Mouse (Mus musculus) midbrain, embryonic 13.5 days (tissue): ENCODE measurements around the gene Krba1. TPM values are rescaled to one million over a fixed set of nuclear protein-coding genes. Genes with fewer than 3 reads are reported as not detected.

Experiments used
- ATAC-seq: fragments of 200-750 bp; cut with Nextera tagmentation; 2 replicates; pipeline ENCODE4 v1.8.0; 2017; ENCODE audit warnings: mild to moderate bottlenecking, moderate TSS enrichment, moderate library complexity
- H3K27ac ChIP-seq: fragments of 300-500 bp; sonication (generic); 2 replicates; pipeline ENCODE4 v1.5.1; 2015; ENCODE audit warnings: inconsistent platforms, mild to moderate bottlenecking, moderate library complexity
- H3K27me3 ChIP-seq: fragments of 300-500 bp; sonication (generic); 2 replicates; pipeline ENCODE4 v1.6.1; 2015; ENCODE audit warnings: mild to moderate bottlenecking, inconsistent platforms
- H3K36me3 ChIP-seq: fragments of 300-500 bp; sonication (generic); 2 replicates; pipeline ENCODE4 v1.6.1; 2015; ENCODE audit warnings: mild to moderate bottlenecking, inconsistent platforms
- H3K4me1 ChIP-seq: fragments of 300-500 bp; sonication (generic); replicated peaks from 2 replicates; pipeline ENCODE4 v1.6.1; 2015; ENCODE audit warnings: inconsistent platforms
- H3K4me2 ChIP-seq: fragments of 300-500 bp; sonication (generic); replicated peaks from 2 replicates; pipeline ENCODE4 v1.6.1; 2015; ENCODE audit warnings: moderate library complexity, mild to moderate bottlenecking, inconsistent platforms
- H3K4me3 ChIP-seq: fragments of 300-500 bp; sonication (generic); replicated peaks from 2 replicates; pipeline ENCODE4 v1.5.1; 2015; ENCODE audit warnings: mild to moderate bottlenecking, inconsistent platforms
- H3K9ac ChIP-seq: fragments of 300-500 bp; sonication (generic); replicated peaks from 2 replicates; pipeline ENCODE4 v1.6.1; 2015; ENCODE audit warnings: mild to moderate bottlenecking, inconsistent platforms
- H3K9me3 ChIP-seq: fragments of 300-500 bp; sonication (generic); 2 replicates; pipeline ENCODE4 v1.6.1; 2016; ENCODE audit warnings: mild to moderate bottlenecking, inconsistent platforms
- WGBS: fragments of 180-500 bp; shearing (Covaris S2); methylation state at CpG from one replicate; pipeline ENCODE4 v1.1.7; 2015; 5-methylcytosine and 5-hydroxymethylcytosine counted together
- polyA plus RNA-seq: library from polyadenylated mRNA; unstranded; fragments of >200 nt; fragmentation: Nextera tagmentation; extraction: Ambion mirVana; gene quantifications from 2 replicates; pipeline ENCODE4 v1.2.1, GENCODE M21; 2015

Gene Krba1
- polyA plus RNA-seq, 1 experiment from 2014 or later: 29.0 TPM

GRCm38 (mm10) chr6:48411193-48412092, 16.1 kb downstream of the Krba1 start:
- H3K4me2 ChIP-seq: no peak overlapping the region
- H3K9ac ChIP-seq: no peak overlapping the region
- ATAC-seq: no peak
- H3K27me3 ChIP-seq: no peaks in the 10 kb centered on the region
- no peak overlapping the region for H3K27ac ChIP-seq
- 95% methylated on average over 6 of the region's 6 CpGs for WGBS
- peaks cover 99% of the 10 kb centered on the region for H3K36me3 ChIP-seq
- H3K4me3 ChIP-seq: no peak overlapping the region
- no peaks in the 10 kb centered on the region for H3K4me1 ChIP-seq
- H3K9me3 ChIP-seq: no peaks in the 10 kb centered on the region

- Histone ChIP-seq H3K4me3 (no peak overlapping the region), H3K4me2 (no peak overlapping the region), H3K27ac (no peak overlapping the region), H3K27me3 (no peaks in the 10 kb centered on the region), H3K9me3 (no peaks in the 10 kb centered on the region), H3K36me3 (peaks cover 99% of the 10 kb centered on the region), H3K4me1 (no peaks in the 10 kb centered on the region), H3K9ac (no peak overlapping the region)
- WGBS: 93% methylated on average over 4 of the region's 4 CpGs
- no peak for ATAC-seq
Measured at GRCm38 (mm10) chr6:48412147-48412546, 16.8 kb downstream of the Krba1 start.

- 93% methylated on average over 3 of the region's 3 CpGs for WGBS
- ATAC-seq: no peak
- no peak overlapping the region for H3K9ac ChIP-seq
Measured at GRCm38 (mm10) chr6:48412662-48413061, 17.3 kb downstream of the Krba1 start.

GRCm38 (mm10) chr6:48413081-48413480, 17.7 kb downstream of the Krba1 start:
- H3K4me2 ChIP-seq: no peak overlapping the region
- no peak overlapping the region for H3K9ac ChIP-seq
- H3K27ac ChIP-seq: no peak overlapping the region
- no peaks in the 10 kb centered on the region for H3K27me3 ChIP-seq
- 92% methylated on average over 10 of the region's 10 CpGs for WGBS
- no peak overlapping the region for H3K4me3 ChIP-seq
- no peak for ATAC-seq
- no peaks in the 10 kb centered on the region for H3K4me1 ChIP-seq
- H3K9me3 ChIP-seq: no peaks in the 10 kb centered on the region
- peaks cover 97% of the 10 kb centered on the region for H3K36me3 ChIP-seq

More at GRCm38 (mm10) chr6:48412662-48413061, 17.3 kb downstream of the Krba1 start:
- Histone ChIP-seq H3K36me3 (peaks cover 99% of the 10 kb centered on the region), H3K9me3 (no peaks in the 10 kb centered on the region), H3K27me3 (no peaks in the 10 kb centered on the region), H3K27ac (no peak overlapping the region), H3K4me3 (no peak overlapping the region), H3K4me1 (no peaks in the 10 kb centered on the region), H3K4me2 (no peak overlapping the region)

- ATAC-seq: no peak
- H3K36me3 ChIP-seq: peaks cover 90% of the 10 kb centered on the region
- H3K9ac ChIP-seq: no peak overlapping the region
- H3K27me3 ChIP-seq: no peaks in the 10 kb centered on the region
- H3K27ac ChIP-seq: no peak overlapping the region
- H3K4me2 ChIP-seq: no peak overlapping the region
- no peaks in the 10 kb centered on the region for H3K9me3 ChIP-seq
- no peaks in the 10 kb centered on the region for H3K4me1 ChIP-seq
- 87% methylated on average over 1 of the region's 1 CpGs for WGBS
- no peak overlapping the region for H3K4me3 ChIP-seq
Measured at GRCm38 (mm10) chr6:48414886-48415285, 19.5 kb downstream of the Krba1 start.

- Histone ChIP-seq H3K9ac (no peak overlapping the region), H3K4me3 (no peak overlapping the region), H3K36me3 (peaks cover 82% of the 10 kb centered on the region), H3K4me2 (no peak overlapping the region), H3K9me3 (no peaks in the 10 kb centered on the region), H3K4me1 (peaks cover 5% of the 10 kb centered on the region), H3K27ac (no peak overlapping the region), H3K27me3 (no peaks in the 10 kb centered on the region)
- WGBS: 94% methylated on average over 7 of the region's 7 CpGs
- no peak for ATAC-seq
Measured at GRCm38 (mm10) chr6:48415636-48416035, 20.2 kb downstream of the Krba1 start.

GRCm38 (mm10) chr6:48416486-48416885, 21.1 kb downstream of the Krba1 start:
- Histone ChIP-seq H3K4me1 (peaks cover 11% of the 10 kb centered on the region), H3K4me3 (no peak overlapping the region), H3K27ac (no peak overlapping the region), H3K9me3 (no peaks in the 10 kb centered on the region), H3K9ac (no peak overlapping the region), H3K36me3 (peaks cover 74% of the 10 kb centered on the region), H3K27me3 (no peaks in the 10 kb centered on the region), H3K4me2 (no peak overlapping the region)
- WGBS: 91% methylated on average over 2 of the region's 2 CpGs
- ATAC-seq: no peak

- Histone ChIP-seq H3K4me3 (no peak overlapping the region), H3K27ac (0 out of 2 replicates have a peak overlapping the region, but pooled peaks have one; percentile 9), H3K9me3 (no peaks in the 10 kb centered on the region), H3K4me2 (no peak overlapping the region), H3K4me1 (peaks cover 11% of the 10 kb centered on the region), H3K9ac (no peak overlapping the region), H3K27me3 (no peaks in the 10 kb centered on the region), H3K36me3 (peaks cover 33% of the 10 kb centered on the region)
- 15% methylated on average over 2 of the region's 2 CpGs for WGBS
- peak; percentile 47; the same call in 1 of the 2 replicates for ATAC-seq
Measured at GRCm38 (mm10) chr6:48420647-48421046, 25.3 kb downstream of the Krba1 start.

- H3K36me3 ChIP-seq: peaks cover 8% of the 10 kb centered on the region
- H3K4me1 ChIP-seq: peaks cover 11% of the 10 kb centered on the region
- ATAC-seq: no peak
- H3K27me3 ChIP-seq: no peaks in the 10 kb centered on the region
- no peak overlapping the region for H3K4me2 ChIP-seq
- no peak overlapping the region for H3K9ac ChIP-seq
- H3K27ac ChIP-seq: no peak overlapping the region
- 73% methylated on average over 3 of the region's 3 CpGs for WGBS
- no peak overlapping the region for H3K4me3 ChIP-seq
- H3K9me3 ChIP-seq: no peaks in the 10 kb centered on the region
Measured at GRCm38 (mm10) chr6:48423336-48423735, 27.9 kb downstream of the Krba1 start.

GRCm38 (mm10) chr6:48424074-48424473, 28.7 kb downstream of the Krba1 start:
- H3K9me3 ChIP-seq: no peaks in the 10 kb centered on the region
- no peak overlapping the region for H3K4me3 ChIP-seq
- no peak overlapping the region for H3K9ac ChIP-seq
- H3K4me1 ChIP-seq: peaks cover 11% of the 10 kb centered on the region
- no peaks in the 10 kb centered on the region for H3K27me3 ChIP-seq
- no peak overlapping the region for H3K27ac ChIP-seq
- H3K4me2 ChIP-seq: no peak overlapping the region
- no peak for ATAC-seq
- 68% methylated on average over 5 of the region's 5 CpGs for WGBS
- peaks cover under 1% of the 10 kb centered on the region; the same call in 1 of the 2 replicates for H3K36me3 ChIP-seq

GRCm38 (mm10) chr6:48426956-48427355, 31.6 kb downstream of the Krba1 start:
- 83% methylated on average over 5 of the region's 5 CpGs for WGBS
- ATAC-seq: no peak
- H3K27ac ChIP-seq: no peak overlapping the region

GRCm38 (mm10) chr6:48428769-48429557, 33.6 kb downstream of the Krba1 start:
- no peaks in the 10 kb centered on the region for H3K9me3 ChIP-seq
- no peak overlapping the region for H3K9ac ChIP-seq
- H3K4me1 ChIP-seq: peaks cover 6% of the 10 kb centered on the region; the same call in 1 of the 2 replicates
- H3K27ac ChIP-seq: no peak overlapping the region
- H3K27me3 ChIP-seq: no peaks in the 10 kb centered on the region
- ATAC-seq: no peak
- H3K4me2 ChIP-seq: no peak overlapping the region
- 69% methylated on average over 4 of the region's 4 CpGs for WGBS
- H3K36me3 ChIP-seq: no peaks in the 10 kb centered on the region
- no peak overlapping the region for H3K4me3 ChIP-seq

More at GRCm38 (mm10) chr6:48426956-48427355, 31.6 kb downstream of the Krba1 start:
- Histone ChIP-seq H3K4me1 (no peaks in the 10 kb centered on the region), H3K9ac (no peak overlapping the region), H3K27me3 (no peaks in the 10 kb centered on the region), H3K4me2 (no peak overlapping the region), H3K4me3 (no peak overlapping the region), H3K36me3 (no peaks in the 10 kb centered on the region), H3K9me3 (no peaks in the 10 kb centered on the region)
